Mouse (Mus musculus): ENCODE results near the gene Klhl30. TPM values are rescaled to one million over a fixed set of nuclear protein-coding genes. Genes with fewer than 3 reads are reported as not detected.

The Klhl30 gene
- polyA plus RNA-seq, 1 experiment: not detected

GRCm38 (mm10) chr1:91344921-91345685 lies 5.7 kb upstream of the Klhl30 start:
- no peak for TF ChIP-seq GATA1 (IDR thresholded peaks at IDR 0.05; ENCODE audit: low read length)

GRCm38 (mm10) chr1:91346892-91347291 lies 3.9 kb upstream of the Klhl30 start:
- TF ChIP-seq GATA1 (IDR thresholded peaks at IDR 0.05; ENCODE audit: low read length): no peak

GRCm38 (mm10) chr1:91351249-91351648 lies 433 bp downstream of the Klhl30 start:
- TF ChIP-seq GATA1 (IDR thresholded peaks at IDR 0.05; ENCODE audit: low read length): no peak

DNA sequence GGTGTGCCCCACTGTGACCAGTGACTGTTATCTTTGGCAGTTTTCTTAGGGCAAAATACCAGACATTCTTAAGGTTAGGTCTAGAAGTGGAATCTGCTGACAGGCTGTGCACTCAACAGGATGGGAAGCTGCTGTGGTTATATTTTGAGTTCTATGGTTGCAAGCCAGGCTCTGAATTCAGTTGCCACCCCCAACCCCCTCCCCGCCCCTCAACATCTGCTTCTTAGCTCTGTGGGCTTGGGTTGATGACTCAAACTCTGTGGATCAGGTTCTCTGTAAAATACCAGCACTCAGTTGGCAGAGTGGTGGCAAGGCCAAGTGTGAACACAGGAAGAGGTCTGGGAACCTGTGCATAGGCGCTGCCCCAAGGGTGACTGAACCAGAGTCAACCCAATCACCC lies 1.5 kb downstream of the Klhl30 start:
- TF ChIP-seq GATA1 (IDR thresholded peaks at IDR 0.05; ENCODE audit: low read length): no peak

DNA sequence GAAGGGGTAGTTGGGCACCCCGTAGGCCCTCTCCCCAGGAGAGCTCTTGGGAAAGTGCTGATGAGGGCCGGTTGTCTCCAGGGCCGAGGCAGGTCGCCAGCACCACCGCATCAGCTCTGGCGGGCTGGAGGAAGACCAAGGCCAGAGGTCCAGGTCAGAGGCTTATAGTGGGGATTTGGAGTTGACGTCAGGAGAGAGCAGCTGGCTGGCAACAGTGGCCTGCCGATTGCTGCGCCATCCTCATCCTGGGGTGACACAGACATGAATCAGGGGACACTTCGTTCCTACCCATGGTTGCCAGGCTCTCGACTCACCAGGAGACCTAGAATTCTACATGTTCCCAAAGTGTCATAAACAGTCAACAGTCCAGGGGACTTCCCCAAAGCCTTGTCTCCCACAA lies 5.3 kb downstream of the Klhl30 start:
- no peak for TF ChIP-seq GATA1 (IDR thresholded peaks at IDR 0.05; ENCODE audit: low read length)

- TF ChIP-seq GATA1 (IDR thresholded peaks at IDR 0.05; ENCODE audit: low read length): no peak
These were observed 11.3 kb downstream of the Klhl30 start for GRCm38 (mm10) chr1:91362113-91362512.

DNA sequence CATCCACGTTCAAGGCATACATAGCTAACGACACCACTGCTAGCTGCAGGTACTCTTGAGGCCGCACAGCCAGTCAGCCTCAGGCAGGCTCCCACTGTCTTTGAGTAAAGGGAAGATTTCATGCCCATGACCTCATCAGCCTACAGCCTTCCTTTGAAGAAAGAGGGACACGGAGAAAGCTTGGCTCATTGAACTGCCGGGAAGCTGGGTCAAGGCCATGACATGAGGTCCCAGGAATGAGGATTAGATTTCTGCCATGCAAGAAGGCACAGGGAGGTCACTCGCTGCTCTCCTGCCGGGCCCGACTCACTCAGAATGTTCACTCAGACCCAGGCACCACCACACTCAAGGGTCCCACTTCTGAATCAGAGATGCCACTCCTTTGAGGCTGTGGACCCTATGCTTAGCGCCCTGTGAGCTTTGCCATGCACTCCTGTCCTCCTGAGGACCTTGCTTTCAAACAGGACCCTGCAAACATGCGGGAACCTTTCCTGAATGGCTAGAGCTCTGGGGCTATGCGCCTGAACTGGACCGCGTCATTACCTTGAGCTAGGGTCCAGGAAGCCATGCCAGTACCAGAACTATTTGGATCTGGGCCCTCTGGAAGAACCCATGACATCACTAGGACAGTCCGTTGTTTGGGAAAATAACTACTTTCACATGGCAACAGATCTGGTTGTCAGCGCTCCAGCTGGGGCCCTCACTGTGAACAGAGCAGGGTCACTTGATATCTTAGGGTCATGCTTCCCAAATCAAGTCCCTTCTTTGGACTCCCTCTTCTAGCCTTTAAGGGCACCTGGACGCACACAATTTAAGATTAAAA lies 14.2 kb downstream of the Klhl30 start:
- TF ChIP-seq GATA1 (IDR thresholded peaks at IDR 0.05; ENCODE audit: low read length): no peak

GRCm38 (mm10) chr1:91365816-91366214 lies 15.0 kb downstream of the Klhl30 start:
- TF ChIP-seq GATA1 (IDR thresholded peaks at IDR 0.05; ENCODE audit: low read length): no peak

DNA sequence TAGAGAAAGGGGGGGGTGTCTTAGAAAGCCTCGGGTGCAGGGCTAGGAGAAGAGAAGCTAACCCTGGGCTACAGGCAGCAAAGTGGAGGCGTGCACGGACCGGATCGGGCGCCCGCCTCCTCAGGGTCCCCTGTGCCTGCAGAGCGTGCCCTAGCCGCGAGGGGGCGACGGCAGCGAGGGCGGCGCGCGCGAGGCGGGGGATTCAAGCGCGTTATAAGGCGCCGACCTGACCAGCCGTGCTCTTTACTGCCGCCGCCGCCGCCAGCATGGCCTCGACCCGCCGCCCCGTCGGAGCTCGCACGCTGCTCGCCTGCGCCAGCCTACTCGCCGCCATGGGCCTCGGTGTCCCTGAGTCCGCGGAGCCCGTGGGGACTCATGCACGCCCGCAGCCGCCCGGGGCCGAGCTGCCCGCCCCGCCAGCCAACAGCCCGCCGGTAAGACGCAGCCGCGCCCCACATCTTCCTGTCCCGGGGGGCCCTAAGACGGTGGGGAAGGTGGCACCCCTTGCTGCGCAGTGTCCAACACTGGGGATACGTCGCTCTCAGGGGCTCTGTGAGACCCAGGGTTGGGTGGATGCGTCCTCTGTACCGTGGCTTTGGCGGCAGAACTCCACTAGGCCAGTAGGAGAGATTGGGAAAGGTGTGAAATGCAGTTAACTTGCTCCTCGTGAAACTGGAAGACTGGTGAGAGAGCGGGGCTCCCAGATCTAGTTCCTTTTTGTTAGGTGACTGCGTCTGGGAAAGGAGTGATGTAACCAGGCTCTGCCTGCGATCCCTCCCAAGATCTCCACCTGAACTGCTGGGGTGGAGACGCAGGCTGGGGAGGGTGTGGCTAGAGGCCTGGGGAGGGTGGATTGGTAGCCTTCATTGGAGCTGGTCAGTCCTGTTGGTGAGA lies 15.6 kb downstream of the Klhl30 start, which contains the start of gene Erfe:
Erfe (plus strand) TSS at position 216 of the 894 bp plus-strand sequence.
- no peak for TF ChIP-seq GATA1 (IDR thresholded peaks at IDR 0.05; ENCODE audit: low read length)

DNA sequence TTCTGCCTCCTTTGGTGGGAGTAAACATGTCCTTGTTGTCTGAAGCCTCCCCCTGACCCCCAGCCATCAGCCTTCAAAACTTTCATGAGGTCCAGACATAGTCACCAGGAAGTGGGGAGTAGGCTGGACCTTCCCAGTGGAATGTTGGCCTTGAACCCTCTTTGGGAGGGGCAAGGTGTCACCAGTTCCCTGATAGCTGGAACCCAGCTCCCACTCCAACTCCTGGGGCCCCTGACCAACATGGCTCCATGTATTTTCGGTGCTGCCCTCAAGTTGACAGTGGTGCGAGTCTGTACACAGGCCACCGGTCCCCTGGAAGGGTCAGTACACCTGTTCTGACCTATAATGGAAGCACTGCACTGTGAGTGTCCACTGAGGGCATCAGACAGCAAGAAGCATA lies 16.5 kb downstream of the Klhl30 start:
- no peak for TF ChIP-seq GATA1 (IDR thresholded peaks at IDR 0.05; ENCODE audit: low read length)

DNA sequence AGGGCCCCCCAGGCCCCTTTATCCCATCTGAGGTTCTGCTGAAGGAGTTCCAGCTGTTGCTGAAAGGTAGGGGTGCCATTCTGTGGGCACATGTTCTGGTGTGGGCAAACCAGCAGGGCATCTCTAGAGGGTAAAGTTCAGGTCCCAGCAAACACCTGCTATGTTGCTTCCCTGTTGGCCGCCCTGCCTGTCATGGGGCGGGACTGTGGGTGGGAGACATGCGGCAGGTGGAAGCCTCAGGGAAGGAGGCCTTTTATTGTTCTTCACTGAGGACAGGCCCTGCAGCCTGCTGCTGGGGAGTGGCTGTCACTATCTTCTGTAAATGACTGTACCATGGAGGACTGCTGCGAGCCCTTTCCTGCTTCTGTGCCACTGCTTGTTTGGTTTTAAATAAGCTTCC lies 18.6 kb downstream of the Klhl30 start:
- no peak for TF ChIP-seq GATA1 (IDR thresholded peaks at IDR 0.05; ENCODE audit: low read length)

GRCm38 (mm10) chr1:91370055-91370454 lies 19.2 kb downstream of the Klhl30 start:
- TF ChIP-seq GATA1 (IDR thresholded peaks at IDR 0.05; ENCODE audit: low read length): no peak

DNA sequence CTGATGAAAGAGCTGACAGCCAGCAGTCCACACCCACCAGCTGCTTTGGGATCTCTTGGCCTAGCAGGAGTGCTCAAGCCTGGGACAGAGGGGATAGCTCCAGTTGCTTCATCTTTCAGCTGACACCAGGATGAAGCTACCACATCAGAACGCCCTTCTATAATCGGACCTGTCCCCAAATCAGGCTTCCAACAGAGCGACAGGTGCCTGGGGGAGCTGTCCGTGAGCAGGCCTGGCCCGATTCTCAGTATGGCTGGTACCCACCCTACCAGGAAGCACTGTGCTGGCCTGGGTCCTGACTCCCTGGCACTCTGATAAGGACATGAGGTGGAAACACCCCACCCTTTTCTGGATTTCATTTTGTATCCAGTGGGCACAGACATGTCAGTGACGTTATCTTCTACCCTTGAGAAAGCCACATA lies 22.6 kb downstream of the Klhl30 start:
- TF ChIP-seq GATA1 (IDR thresholded peaks at IDR 0.05; ENCODE audit: low read length): no peak

GRCm38 (mm10) chr1:91380453-91381090 lies 29.8 kb downstream of the Klhl30 start:
- no peak for TF ChIP-seq GATA1 (IDR thresholded peaks at IDR 0.05; ENCODE audit: low read length)

DNA sequence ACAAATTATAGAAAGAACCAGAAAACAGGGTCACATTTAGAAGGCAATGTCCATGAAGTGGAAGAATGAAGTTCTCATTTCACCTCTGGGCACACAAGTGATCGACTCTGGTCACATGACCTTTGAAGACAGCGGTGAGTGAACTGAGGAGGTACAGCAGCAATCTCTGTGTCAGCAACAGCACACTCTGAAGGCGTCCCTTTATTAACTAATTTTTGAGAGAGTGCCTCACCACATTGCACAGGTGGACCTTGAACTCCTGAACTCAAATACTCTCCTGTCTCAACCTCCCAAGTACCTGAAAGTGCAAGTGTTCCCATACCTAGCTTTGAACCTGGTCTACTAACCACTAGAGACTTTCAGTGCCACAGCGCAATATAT lies 30.3 kb downstream of the Klhl30 start:
- no peak for TF ChIP-seq GATA1 (IDR thresholded peaks at IDR 0.05; ENCODE audit: low read length)

Measured in G1E-ER4 (cell line).